Mouse (Mus musculus): Measurements from ENCODE around the gene Smarca2. TPM values are rescaled to one million over a fixed set of nuclear protein-coding genes. Genes with fewer than 3 reads are reported as not detected.
A peak's percentile ranks its signal among the peaks of the same experiment; 100 is the strongest.

The Smarca2 gene
- polyA plus RNA-seq, 1 experiment from 2014 or later: 158 TPM

DNA sequence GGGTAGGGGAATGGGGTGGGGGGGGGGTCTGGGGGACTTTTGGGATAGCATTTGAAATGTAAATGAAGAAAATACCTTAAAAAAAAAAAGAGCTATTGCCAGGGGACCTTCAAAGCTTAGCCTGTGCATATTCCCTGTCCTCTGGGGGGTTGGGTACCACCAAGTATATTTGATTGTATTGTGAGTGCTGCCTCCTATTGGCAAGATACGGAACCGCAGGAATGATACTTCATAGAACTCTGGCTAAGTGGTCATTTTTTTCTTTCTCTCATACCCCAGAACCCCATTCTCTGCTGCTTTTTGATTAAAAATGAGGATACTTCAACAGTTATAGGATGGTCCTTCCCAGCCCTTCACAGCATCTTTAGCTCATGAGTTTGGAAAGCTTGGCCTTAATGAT lies 106.4 kb downstream of the Smarca2 start:
- Histone ChIP-seq H3K27me3 (replicated peaks) (no peaks in the 10 kb centered on the region), H3K9ac (no peak overlapping the region), H3K4me1 (no peaks in the 10 kb centered on the region), H3K4me2 (no peak overlapping the region), H3K36me3 (replicated peaks) (0 out of 2 replicates have a peak, but pooled peaks cover 4% of the 10 kb centered on the region), H3K27ac (no peak overlapping the region), H3K4me3 (no peak overlapping the region), H3K9me3 (no peaks in the 10 kb centered on the region)
- no peak for ATAC-seq (replicated peaks)
- 18% methylated on average over 2 of the region's 2 CpGs for WGBS

DNA sequence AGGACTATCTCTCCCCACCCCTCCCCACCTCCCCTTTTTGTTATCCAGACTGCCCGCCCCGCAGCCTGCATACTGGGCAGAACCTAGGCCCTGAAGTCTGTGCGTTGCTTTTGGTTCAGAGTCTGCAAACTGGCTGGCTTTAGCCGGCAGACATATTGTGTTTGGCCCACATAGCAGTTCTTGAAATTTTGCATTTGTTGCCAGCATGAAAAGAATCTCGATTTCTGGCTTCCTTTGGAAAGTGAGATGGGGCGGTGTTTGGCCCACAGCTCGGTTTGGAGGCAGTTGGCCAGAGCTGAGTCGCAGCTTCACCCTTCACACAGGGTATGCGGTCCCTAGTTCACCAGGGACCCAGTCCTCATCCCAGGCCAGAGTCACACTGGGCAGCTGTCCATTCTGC lies 111.4 kb downstream of the Smarca2 start:
- Histone ChIP-seq H3K9ac (no peak overlapping the region), H3K27me3 (replicated peaks) (no peaks in the 10 kb centered on the region), H3K27ac (no peak overlapping the region), H3K4me2 (no peak overlapping the region), H3K4me3 (no peak overlapping the region), H3K9me3 (no peaks in the 10 kb centered on the region), H3K4me1 (no peaks in the 10 kb centered on the region), H3K36me3 (replicated peaks) (0 out of 2 replicates have a peak, but pooled peaks cover 4% of the 10 kb centered on the region)
- no peak for ATAC-seq (replicated peaks)
- 78% methylated on average over 9 of the region's 9 CpGs for WGBS

DNA sequence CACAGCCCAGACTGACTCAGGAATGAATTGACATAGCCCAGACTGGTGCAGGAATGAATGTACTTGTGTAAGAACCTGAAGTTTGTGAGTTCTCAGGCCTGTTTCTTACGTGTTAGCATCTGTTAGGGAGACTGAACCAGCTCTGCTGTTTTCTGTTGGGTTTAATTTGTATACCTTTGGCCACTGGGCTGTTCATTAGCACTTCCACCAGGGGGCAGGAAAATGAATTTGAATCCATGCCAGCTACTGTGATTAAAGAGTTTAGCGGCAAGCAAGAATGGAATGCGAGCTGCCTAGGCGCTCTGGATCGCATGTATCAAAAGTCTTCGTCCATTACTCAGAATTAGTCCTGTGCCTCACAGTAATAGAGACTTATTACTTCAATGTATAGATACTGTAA lies 113.4 kb downstream of the Smarca2 start:
- no peak overlapping the region for H3K4me3 ChIP-seq
- no peak overlapping the region for H3K9ac ChIP-seq
- 32% methylated on average over 6 of the region's 6 CpGs for WGBS
- H3K27ac ChIP-seq: no peak overlapping the region
- no peak overlapping the region for H3K4me2 ChIP-seq
- no peaks in the 10 kb centered on the region for H3K27me3 ChIP-seq (replicated peaks)
- no peaks in the 10 kb centered on the region for H3K4me1 ChIP-seq
- ATAC-seq (replicated peaks): 0 out of 2 replicates have a peak, but pooled peaks have one; percentile 17
- H3K36me3 ChIP-seq (replicated peaks): no peaks in the 10 kb centered on the region
- H3K9me3 ChIP-seq: no peaks in the 10 kb centered on the region

DNA sequence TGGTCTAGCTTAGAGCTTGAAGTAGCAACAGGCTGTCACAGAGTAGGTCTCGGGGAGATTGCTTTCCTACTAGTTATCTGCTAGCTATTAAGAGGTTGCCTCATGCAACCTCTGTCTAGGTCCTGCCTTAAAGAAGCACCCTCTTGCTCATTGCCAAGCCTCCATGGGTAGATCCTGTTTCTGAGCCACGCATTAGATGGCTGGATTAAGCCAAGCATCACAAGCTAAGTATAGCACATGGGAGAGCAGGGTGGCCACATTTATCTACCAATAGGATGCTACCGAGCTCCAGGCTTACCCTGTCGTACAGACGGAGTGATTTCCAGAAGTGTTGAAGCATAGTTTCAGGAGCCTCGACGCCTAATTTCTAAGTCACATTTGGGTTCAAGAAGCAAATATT lies 114.3 kb downstream of the Smarca2 start:
- Histone ChIP-seq H3K9me3 (no peaks in the 10 kb centered on the region), H3K27ac (no peak overlapping the region), H3K4me1 (no peaks in the 10 kb centered on the region), H3K27me3 (replicated peaks) (no peaks in the 10 kb centered on the region), H3K36me3 (replicated peaks) (no peaks in the 10 kb centered on the region), H3K4me3 (no peak overlapping the region), H3K4me2 (no peak overlapping the region), H3K9ac (no peak overlapping the region)
- no peak for ATAC-seq (replicated peaks)
- WGBS: 90% methylated on average over 7 of the region's 7 CpGs

DNA sequence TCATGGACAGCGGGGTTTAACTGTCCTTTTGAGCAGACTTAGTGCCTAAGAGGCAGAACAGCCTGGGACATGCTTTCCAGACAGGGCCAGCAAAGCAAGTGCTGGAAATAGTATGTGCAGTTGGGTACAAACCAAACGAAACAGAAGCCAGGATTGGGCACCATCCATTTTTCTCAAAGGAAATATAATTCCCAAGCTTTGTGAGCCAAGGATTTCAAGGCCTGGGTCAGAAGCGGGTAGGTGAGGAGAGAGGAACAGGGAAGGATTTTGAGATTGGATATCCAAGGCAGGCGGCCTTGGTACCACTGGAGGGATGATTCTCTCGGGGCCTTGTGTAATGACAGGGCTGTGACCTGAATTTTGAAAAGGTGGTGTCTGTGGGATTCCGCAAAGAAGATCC lies 116.9 kb downstream of the Smarca2 start:
- H3K4me3 ChIP-seq: no peak overlapping the region
- WGBS: 68% methylated on average over 6 of the region's 6 CpGs
- no peak overlapping the region for H3K27ac ChIP-seq
- H3K4me2 ChIP-seq: no peak overlapping the region
- no peaks in the 10 kb centered on the region for H3K27me3 ChIP-seq (replicated peaks)
- H3K36me3 ChIP-seq (replicated peaks): no peaks in the 10 kb centered on the region
- H3K4me1 ChIP-seq: no peaks in the 10 kb centered on the region
- no peak for ATAC-seq (replicated peaks)
- no peaks in the 10 kb centered on the region for H3K9me3 ChIP-seq
- no peak overlapping the region for H3K9ac ChIP-seq

DNA sequence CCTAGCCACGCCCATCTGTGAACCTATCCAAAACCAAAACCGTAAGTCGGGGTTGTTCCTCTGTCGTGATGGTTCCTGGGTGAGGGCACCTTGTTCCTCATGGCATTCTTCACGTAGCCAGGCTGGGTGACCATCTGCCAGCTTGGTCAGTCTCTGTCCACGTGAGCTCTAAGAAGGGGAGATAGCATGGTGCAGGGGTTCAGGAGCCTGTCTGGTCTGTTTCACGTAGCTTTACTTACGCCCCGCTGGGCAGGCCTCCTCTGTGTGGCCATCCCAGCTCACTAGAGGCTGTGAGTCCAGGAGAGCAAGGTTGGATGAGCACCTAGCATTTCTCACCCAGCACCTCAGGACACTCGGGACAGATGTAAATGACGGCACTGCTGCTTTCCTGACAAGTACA lies 119.0 kb downstream of the Smarca2 start:
- Histone ChIP-seq H3K27ac (no peak overlapping the region), H3K9ac (no peak overlapping the region), H3K27me3 (replicated peaks) (no peaks in the 10 kb centered on the region), H3K9me3 (no peaks in the 10 kb centered on the region), H3K36me3 (replicated peaks) (no peaks in the 10 kb centered on the region), H3K4me3 (no peak overlapping the region), H3K4me1 (no peaks in the 10 kb centered on the region), H3K4me2 (no peak overlapping the region)
- no peak for ATAC-seq (replicated peaks)
- WGBS: 90% methylated on average over 11 of the region's 11 CpGs

DNA sequence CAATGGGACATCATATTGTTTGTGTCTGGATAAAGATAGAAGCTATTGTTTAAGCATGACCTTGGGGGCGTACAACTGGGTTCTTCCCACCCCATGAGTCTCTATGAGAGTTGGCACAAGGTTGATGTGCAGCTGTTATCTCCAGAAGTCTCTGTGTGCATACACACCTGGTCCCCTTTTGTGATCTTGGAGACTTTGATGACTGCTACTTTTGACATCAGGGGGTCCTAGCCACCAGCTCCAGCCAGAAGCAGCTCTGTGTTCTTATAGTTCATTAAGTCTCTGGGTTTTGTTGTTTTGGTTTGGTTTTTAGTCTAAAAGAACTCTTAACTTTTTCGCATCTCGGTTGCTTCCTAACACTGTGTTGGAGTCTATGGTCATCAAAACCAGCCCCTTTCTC lies 119.8 kb downstream of the Smarca2 start:
- no peaks in the 10 kb centered on the region for H3K36me3 ChIP-seq (replicated peaks)
- H3K27ac ChIP-seq: no peak overlapping the region
- H3K27me3 ChIP-seq (replicated peaks): no peaks in the 10 kb centered on the region
- WGBS: 91% methylated on average over 3 of the region's 3 CpGs
- no peak overlapping the region for H3K4me3 ChIP-seq
- no peaks in the 10 kb centered on the region for H3K4me1 ChIP-seq
- ATAC-seq (replicated peaks): no peak
- no peak overlapping the region for H3K9ac ChIP-seq
- no peaks in the 10 kb centered on the region for H3K9me3 ChIP-seq
- H3K4me2 ChIP-seq: no peak overlapping the region

DNA sequence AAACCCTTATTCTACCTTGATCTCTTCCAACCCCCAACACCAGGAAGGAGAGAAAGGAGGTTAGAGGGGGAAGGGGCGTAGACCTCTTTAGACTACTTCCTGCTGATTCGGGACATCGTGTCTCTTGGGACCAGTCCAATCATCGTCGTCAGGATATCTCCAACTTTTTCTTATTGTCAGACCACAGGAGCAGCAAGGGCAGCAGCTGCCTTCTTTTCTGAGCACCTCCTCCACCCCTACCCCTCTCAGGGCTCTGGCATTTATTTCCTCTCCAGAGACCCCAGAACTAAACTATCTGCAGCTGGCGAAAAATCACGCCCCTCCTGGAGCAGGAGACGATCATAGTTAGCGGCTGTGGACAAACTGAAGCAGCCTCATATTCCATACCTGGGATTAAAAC lies 122.9 kb downstream of the Smarca2 start:
- 83% methylated on average over 9 of the region's 9 CpGs for WGBS
- H3K9me3 ChIP-seq: no peaks in the 10 kb centered on the region
- H3K27me3 ChIP-seq (replicated peaks): no peaks in the 10 kb centered on the region
- no peak for ATAC-seq (replicated peaks)
- no peaks in the 10 kb centered on the region for H3K36me3 ChIP-seq (replicated peaks)
- no peak overlapping the region for H3K4me2 ChIP-seq
- no peak overlapping the region for H3K9ac ChIP-seq
- no peaks in the 10 kb centered on the region for H3K4me1 ChIP-seq
- no peak overlapping the region for H3K4me3 ChIP-seq
- no peak overlapping the region for H3K27ac ChIP-seq

DNA sequence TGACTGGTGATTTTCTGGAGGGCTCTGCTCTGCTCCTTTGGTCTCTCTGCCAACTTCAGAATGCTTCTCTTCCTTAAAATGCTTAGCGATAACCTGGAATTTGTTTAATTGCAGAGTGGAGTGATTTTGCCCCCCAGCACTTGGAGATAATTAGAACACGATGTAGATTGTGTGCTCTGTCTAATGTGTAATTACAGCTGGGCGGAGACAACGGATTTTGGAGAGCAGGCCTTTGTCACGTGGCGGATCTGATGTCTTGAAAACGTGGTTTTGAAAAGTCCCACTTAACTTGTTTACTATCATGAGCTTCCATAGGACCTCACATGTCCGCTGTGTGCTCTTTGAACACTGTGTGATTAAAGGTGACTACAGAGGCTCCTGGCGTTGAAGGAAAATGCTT lies 125.6 kb downstream of the Smarca2 start:
- Histone ChIP-seq H3K27ac (no peak overlapping the region), H3K27me3 (replicated peaks) (no peaks in the 10 kb centered on the region), H3K9ac (no peak overlapping the region), H3K9me3 (no peaks in the 10 kb centered on the region), H3K4me2 (no peak overlapping the region), H3K36me3 (replicated peaks) (no peaks in the 10 kb centered on the region), H3K4me1 (peaks cover 16% of the 10 kb centered on the region), H3K4me3 (no peak overlapping the region)
- WGBS: 69% methylated on average over 9 of the region's 9 CpGs
- no peak for ATAC-seq (replicated peaks)

DNA sequence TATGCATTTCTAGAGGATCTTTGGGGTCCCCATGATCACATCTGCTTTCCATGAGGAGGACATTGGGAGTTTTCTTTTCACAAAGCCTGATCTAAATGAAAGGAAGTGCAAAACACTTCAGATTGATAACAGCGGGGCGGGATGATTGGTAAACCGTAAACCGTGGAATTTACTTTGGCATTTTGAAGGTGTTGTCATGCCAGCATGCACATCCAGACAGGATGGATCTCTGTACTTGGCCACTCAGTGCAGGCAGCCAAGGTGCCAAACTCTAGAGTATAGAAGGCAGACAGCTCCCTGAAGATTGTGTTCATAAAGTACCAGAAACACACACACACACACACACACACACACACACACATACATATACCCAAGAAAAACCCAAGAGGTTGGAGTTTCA lies 126.3 kb downstream of the Smarca2 start:
- H3K36me3 ChIP-seq (replicated peaks): no peaks in the 10 kb centered on the region
- no peak for ATAC-seq (replicated peaks)
- H3K4me3 ChIP-seq: no peak overlapping the region
- H3K27me3 ChIP-seq (replicated peaks): no peaks in the 10 kb centered on the region
- H3K9ac ChIP-seq: no peak overlapping the region
- H3K4me1 ChIP-seq: peaks cover 16% of the 10 kb centered on the region
- no peak overlapping the region for H3K4me2 ChIP-seq
- WGBS: 91% methylated on average over 4 of the region's 4 CpGs
- H3K9me3 ChIP-seq: no peaks in the 10 kb centered on the region
- no peak overlapping the region for H3K27ac ChIP-seq

DNA sequence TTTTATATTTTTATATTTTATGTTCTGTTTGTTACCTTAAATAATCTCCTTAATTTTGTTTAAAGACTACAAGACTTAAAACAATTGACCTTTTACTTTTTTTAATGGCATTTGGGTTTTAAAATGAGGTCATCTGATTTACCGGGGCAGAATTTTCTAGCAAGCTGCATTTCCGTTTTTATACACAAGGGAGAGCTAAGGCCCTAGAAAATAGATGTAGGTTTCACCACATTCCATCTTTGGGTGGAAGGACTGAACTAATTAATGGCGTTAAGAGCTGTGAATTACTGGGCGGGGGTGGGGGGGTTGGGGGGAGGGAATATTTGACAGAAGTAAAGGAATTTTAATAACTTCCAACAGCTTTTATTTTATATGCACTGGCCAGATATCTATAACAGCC lies 127.0 kb downstream of the Smarca2 start:
- H3K27me3 ChIP-seq (replicated peaks): no peaks in the 10 kb centered on the region
- H3K9me3 ChIP-seq: no peaks in the 10 kb centered on the region
- H3K4me1 ChIP-seq: peaks cover 16% of the 10 kb centered on the region
- WGBS: 4% methylated on average over 4 of the region's 4 CpGs
- no peak overlapping the region for H3K4me2 ChIP-seq
- no peak overlapping the region for H3K4me3 ChIP-seq
- no peaks in the 10 kb centered on the region for H3K36me3 ChIP-seq (replicated peaks)
- H3K9ac ChIP-seq: no peak overlapping the region
- ATAC-seq (replicated peaks): peak; percentile 60; the same call in 1 of the 2 replicates
- H3K27ac ChIP-seq: no peak overlapping the region

DNA sequence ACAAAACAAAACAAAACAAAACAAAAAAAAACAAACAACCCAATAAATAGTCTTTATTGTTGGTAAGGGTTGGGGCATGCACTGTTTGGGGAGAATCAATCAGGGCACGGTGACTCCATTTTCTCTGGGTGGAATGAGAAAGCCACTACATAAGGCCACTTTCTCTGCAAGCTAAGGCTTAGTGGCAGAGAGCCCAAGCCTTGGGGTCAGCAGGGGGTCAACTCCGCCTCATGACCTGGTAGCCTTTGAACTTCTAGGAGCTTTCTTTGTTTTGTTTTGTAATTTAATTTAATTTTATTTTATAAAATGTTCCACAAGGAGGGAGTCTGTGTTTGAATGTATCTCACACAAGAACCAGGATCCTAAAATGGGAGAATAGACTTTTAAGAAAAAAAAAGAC lies 128.2 kb downstream of the Smarca2 start:
- H3K4me3 ChIP-seq: no peak overlapping the region
- no peaks in the 10 kb centered on the region for H3K9me3 ChIP-seq
- H3K27me3 ChIP-seq (replicated peaks): no peaks in the 10 kb centered on the region
- H3K4me1 ChIP-seq: peaks cover 16% of the 10 kb centered on the region
- no peak overlapping the region for H3K27ac ChIP-seq
- WGBS: 49% methylated on average over 2 of the region's 2 CpGs
- H3K4me2 ChIP-seq: no peak overlapping the region
- H3K9ac ChIP-seq: no peak overlapping the region
- H3K36me3 ChIP-seq (replicated peaks): no peaks in the 10 kb centered on the region
- ATAC-seq (replicated peaks): no peak

DNA sequence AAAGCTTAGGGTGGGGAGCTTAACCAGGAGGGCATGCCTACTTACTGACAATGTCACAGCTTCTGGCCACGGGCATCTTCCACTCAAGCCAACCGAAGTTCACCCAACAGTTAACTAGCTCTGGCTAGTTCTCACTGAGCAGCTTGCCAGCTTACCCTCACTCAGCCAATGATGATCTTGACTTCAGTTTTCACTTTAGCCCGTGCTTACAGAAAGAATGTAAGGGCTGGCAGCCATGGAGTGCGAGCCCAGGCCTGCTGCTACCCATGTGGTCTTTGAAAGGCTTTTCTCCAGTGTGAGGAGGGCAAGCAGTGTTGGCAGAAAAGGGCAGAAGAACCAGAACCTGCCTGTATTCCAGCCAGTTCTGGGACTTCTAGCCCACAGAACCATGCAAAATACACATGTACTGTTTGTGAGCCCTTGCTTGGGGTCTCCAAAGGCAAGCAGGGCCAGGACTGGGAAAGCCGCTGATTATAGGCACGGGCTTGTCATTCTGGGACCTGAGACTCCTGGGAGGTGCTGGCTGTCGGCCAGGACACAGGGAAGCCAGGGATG lies 128.8 kb downstream of the Smarca2 start:
- Histone ChIP-seq H3K27ac (0 out of 2 replicates have a peak overlapping the region, but pooled peaks have one; percentile 25), H3K36me3 (replicated peaks) (no peaks in the 10 kb centered on the region), H3K4me3 (no peak overlapping the region), H3K4me2 (no peak overlapping the region), H3K4me1 (peaks cover 16% of the 10 kb centered on the region), H3K27me3 (replicated peaks) (no peaks in the 10 kb centered on the region), H3K9me3 (no peaks in the 10 kb centered on the region), H3K9ac (no peak overlapping the region)
- no peak for ATAC-seq (replicated peaks)
- WGBS: 56% methylated on average over 7 of the region's 7 CpGs

Measured in midbrain, embryonic 15.5 days (tissue).